Mouse (Mus musculus) limb, embryonic 15.5 days (tissue): Measurements from ENCODE around the gene Cntrl. TPM values are rescaled to one million over a fixed set of nuclear protein-coding genes. Genes with fewer than 3 reads are reported as not detected.

Experiments
- ATAC-seq: fragments of 200-750 bp; cut with Nextera tagmentation; 2 replicates; pipeline ENCODE4 v1.8.0; 2017; ENCODE audit warnings: low read depth, moderate TSS enrichment; ENCODE audit not compliant: insufficient number of reproducible peaks, low FRiP score, low TSS enrichment
- H3K27ac ChIP-seq: fragments of 300-500 bp; sonication (generic); 2 replicates; pipeline ENCODE4 v1.5.1; 2015; ENCODE audit warnings: moderate library complexity, mild to moderate bottlenecking, inconsistent platforms
- H3K27me3 ChIP-seq: fragments of 300-500 bp; sonication (generic); 2 replicates; pipeline ENCODE4 v1.6.1; 2015; ENCODE audit warnings: inconsistent platforms
- H3K36me3 ChIP-seq: fragments of 300-500 bp; sonication (generic); 2 replicates; pipeline ENCODE4 v1.6.1; 2015; ENCODE audit warnings: inconsistent platforms
- H3K4me1 ChIP-seq: fragments of 300-500 bp; sonication (generic); 2 replicates; pipeline ENCODE4 v1.6.1; 2015; ENCODE audit warnings: inconsistent platforms
- H3K4me2 ChIP-seq: fragments of 300-500 bp; sonication (generic); 2 replicates; pipeline ENCODE4 v1.6.1; 2015; ENCODE audit warnings: mild to moderate bottlenecking, inconsistent platforms
- H3K4me3 ChIP-seq: fragments of 300-500 bp; sonication (generic); 2 replicates; pipeline ENCODE4 v1.5.1; 2015; ENCODE audit warnings: mild to moderate bottlenecking, inconsistent platforms
- H3K9ac ChIP-seq: fragments of 300-500 bp; sonication (generic); 2 replicates; pipeline ENCODE4 v1.6.1; 2015; ENCODE audit warnings: inconsistent platforms
- H3K9me3 ChIP-seq: fragments of 300-500 bp; sonication (generic); 2 replicates; pipeline ENCODE4 v1.6.1; 2016; ENCODE audit warnings: inconsistent platforms
- WGBS: fragments of 180-500 bp; shearing (Covaris S2); methylation state at CpG from one replicate; pipeline ENCODE4 v1.1.7; 2015; 5-methylcytosine and 5-hydroxymethylcytosine counted together
- polyA plus RNA-seq: library from polyadenylated mRNA; unstranded; fragments of >200 nt; fragmentation: Nextera tagmentation; extraction: Ambion mirVana; gene quantifications from 2 replicates; pipeline ENCODE4 v1.2.1, GENCODE M21; 2015

Cntrl gene
- polyA plus RNA-seq, 1 experiment from 2014 or later, result 20.3 TPM

DNA sequence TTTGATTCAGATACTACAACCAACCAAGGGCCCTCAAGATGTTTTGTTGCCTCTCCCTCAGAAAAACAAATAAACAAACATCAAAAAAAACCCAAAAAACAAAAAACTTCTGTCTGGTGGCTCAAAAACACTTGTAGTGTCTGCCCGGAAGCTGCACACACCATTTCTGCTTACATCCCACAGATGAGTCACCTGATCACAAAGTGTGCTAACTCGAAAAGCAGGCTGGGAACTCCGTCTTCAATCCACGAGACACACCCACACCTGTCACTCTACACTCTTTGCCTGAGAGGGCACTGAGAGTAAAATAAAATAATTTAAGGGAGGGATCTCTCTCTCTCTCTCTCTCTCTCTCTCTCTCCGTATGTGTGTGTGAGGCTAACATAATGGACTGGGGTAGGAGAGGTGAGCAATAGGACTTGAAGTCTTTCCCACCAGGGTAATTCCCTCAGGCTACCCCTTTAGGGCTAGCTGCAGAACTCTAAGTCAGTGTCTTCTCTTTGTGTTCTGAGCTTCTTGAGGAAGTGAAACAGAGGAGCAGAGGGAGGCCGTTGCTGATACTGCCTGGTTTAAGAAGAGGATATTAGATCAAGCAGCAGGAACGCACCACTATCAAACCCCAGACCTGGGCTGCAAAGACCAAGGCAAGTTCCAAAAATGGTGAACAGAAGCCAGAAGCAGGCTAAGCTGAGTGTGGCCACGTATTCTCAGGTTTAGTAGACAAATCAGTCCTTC is 99.8 kb downstream of the Cntrl start:
- Histone ChIP-seq H3K27me3 (peaks cover 11% of the 10 kb centered on the region; the same call in 1 of the 2 replicates), H3K27ac (no peak overlapping the region), H3K9me3 (no peaks in the 10 kb centered on the region), H3K9ac (no peak overlapping the region), H3K36me3 (no peaks in the 10 kb centered on the region), H3K4me1 (no peaks in the 10 kb centered on the region), H3K4me2 (no peak overlapping the region), H3K4me3 (no peak overlapping the region)
- 63% methylated on average over 8 of the region's 8 CpGs for WGBS
- no peak for ATAC-seq

DNA sequence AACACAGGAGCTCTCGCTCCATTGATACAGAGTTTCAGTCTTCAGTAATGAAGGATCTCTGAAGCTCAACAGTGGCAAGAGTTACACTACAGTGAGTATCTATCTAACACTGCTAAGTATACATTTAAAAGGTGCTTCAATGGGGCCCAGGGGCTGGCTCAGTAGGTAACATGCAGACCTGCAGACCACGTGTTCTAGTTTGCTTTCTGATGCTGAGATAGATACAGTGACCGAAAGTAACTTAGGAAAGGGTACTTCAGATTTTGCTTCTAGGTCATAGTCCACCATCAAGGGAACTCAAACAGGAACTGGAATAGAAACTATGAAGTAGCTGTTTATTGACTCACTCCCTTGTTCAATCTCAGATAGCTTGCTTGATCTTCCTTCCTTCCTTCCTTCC is 102.4 kb downstream of the Cntrl start:
- H3K9me3 ChIP-seq, result no peaks in the 10 kb centered on the region
- no peak for ATAC-seq
- H3K27me3 ChIP-seq, result 0 out of 2 replicates have a peak, but pooled peaks cover 12% of the 10 kb centered on the region
- H3K27ac ChIP-seq, result no peak overlapping the region
- H3K4me1 ChIP-seq, result peaks cover 7% of the 10 kb centered on the region
- H3K4me3 ChIP-seq, result no peak overlapping the region
- H3K9ac ChIP-seq, result no peak overlapping the region
- 69% methylated on average over 3 of the region's 3 CpGs for WGBS
- H3K36me3 ChIP-seq, result no peaks in the 10 kb centered on the region
- no peak overlapping the region for H3K4me2 ChIP-seq

DNA sequence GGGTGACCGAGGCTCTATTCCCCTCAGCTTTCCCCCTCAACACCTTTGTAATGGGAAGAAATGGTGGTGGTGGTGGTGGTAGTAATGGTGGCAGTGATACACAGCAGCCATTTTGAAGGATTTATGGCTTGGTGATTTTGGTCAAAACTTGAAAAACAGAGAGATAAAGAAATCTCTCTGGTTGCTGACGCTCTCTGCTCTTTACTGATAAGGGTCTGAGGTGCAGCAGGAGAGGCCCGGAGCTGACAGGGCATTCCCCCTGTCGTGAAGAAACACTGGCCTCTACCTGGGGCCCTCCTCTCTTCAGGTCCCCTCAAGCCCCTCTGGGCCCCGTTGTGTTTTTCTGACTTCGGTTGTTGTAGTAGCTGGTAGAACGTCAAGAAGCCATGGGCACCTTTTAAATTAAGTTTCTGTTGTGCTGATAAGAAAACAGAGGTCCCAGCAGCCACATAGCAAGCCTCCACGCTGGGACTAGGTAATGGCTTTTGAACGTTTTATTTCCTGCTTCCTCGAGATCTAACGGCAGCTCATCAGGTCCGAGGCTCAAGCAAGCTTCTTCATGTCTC is 104.1 kb downstream of the Cntrl start:
- Histone ChIP-seq H3K36me3 (no peaks in the 10 kb centered on the region), H3K27ac (no peak overlapping the region), H3K9me3 (no peaks in the 10 kb centered on the region), H3K9ac (no peak overlapping the region), H3K4me2 (no peak overlapping the region), H3K27me3 (peaks cover 9% of the 10 kb centered on the region; the same call in 1 of the 2 replicates), H3K4me3 (no peak overlapping the region), H3K4me1 (peaks cover 7% of the 10 kb centered on the region)
- no peak for ATAC-seq
- WGBS, result 72% methylated on average over 12 of the region's 12 CpGs

DNA sequence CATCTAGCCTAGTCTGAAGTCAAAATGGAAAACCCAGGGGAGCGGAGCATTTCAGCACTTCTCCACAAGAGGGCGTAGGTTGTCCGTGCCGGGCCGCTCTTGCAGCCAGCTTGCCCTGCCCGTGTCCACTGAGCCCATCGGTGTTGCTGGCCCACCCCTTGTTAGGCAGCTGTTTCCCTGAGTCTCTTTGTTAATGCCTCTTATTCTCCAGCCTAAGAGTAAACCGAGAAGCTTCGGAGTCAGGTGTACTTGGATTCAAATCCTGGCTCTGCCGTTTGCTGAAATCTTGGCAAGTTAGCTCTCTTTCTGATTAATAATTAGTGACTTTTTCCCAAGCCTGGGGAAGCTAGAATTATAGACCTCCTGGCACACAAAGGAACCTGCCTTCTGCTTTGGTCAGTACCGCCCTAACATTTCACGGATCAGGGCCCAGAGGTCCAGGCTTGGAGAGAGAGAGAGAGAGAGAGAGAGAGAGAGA is 105.6 kb downstream of the Cntrl start:
- peak overlapping the region; percentile 24; the same call in 1 of the 2 replicates for H3K4me2 ChIP-seq

DNA sequence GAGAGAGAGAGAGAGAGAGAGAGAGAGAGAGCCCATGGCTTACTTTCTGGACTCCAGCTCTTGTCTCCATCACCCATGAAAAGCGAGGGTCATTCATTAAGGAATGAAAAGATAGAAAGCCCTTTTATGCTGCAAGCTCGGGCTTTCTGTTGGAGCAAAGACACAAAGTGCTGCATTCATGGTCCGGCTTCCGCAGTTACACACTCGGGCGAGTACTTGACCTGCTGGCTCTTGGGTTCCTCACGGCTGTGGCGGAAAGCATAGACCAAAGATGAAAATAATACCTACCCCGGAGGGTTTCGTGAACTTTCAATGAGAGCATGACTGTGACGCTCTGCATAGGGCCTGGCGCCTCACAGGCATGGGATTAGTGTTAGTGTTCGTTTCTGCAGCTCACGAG is 106.1 kb downstream of the Cntrl start:
- 78% methylated on average over 14 of the region's 14 CpGs for WGBS
- Histone ChIP-seq H3K4me3 (no peak overlapping the region), H3K27ac (no peak overlapping the region), H3K4me1 (peaks cover 7% of the 10 kb centered on the region), H3K9ac (no peak overlapping the region), H3K4me2 (no peak overlapping the region), H3K27me3 (peaks cover 14% of the 10 kb centered on the region; the same call in 1 of the 2 replicates), H3K36me3 (no peaks in the 10 kb centered on the region), H3K9me3 (no peaks in the 10 kb centered on the region)
- ATAC-seq, result no peak

More for the DNA sequence above, 105.6 kb downstream of the Cntrl start:
- Histone ChIP-seq H3K4me3 (0 out of 2 replicates have a peak overlapping the region, but pooled peaks have one; percentile 6), H3K27me3 (peaks cover 11% of the 10 kb centered on the region; the same call in 1 of the 2 replicates), H3K9me3 (no peaks in the 10 kb centered on the region), H3K27ac (no peak overlapping the region), H3K4me1 (peaks cover 7% of the 10 kb centered on the region), H3K36me3 (no peaks in the 10 kb centered on the region), H3K9ac (no peak overlapping the region)
- 8% methylated on average over 12 of the region's 12 CpGs for WGBS
- no peak for ATAC-seq

DNA sequence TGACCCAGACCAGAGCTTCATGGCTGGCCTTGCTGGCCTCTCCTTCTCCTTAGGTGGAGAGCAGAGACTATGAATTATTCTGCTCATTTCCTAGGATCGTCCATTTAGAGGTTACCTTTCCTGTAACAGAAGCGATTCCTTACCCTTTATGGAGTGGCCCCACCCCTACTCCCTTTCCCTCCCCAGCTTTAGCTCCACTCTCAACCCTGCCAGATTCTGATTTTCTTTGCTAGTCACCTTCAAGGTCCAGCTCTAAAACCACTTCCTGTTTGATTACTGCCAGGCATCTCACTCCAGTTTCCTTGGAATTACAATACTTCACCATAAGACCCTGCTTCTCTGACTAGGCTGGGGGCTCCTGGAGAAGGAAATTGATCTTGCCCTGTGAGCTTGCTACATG is 107.4 kb downstream of the Cntrl start:
- Histone ChIP-seq H3K4me2 (no peak overlapping the region), H3K4me3 (no peak overlapping the region), H3K27ac (no peak overlapping the region), H3K27me3 (peaks cover 23% of the 10 kb centered on the region), H3K9me3 (no peaks in the 10 kb centered on the region), H3K36me3 (no peaks in the 10 kb centered on the region), H3K9ac (no peak overlapping the region), H3K4me1 (peaks cover 7% of the 10 kb centered on the region)
- no peak for ATAC-seq
- 57% methylated on average over 2 of the region's 2 CpGs for WGBS

DNA sequence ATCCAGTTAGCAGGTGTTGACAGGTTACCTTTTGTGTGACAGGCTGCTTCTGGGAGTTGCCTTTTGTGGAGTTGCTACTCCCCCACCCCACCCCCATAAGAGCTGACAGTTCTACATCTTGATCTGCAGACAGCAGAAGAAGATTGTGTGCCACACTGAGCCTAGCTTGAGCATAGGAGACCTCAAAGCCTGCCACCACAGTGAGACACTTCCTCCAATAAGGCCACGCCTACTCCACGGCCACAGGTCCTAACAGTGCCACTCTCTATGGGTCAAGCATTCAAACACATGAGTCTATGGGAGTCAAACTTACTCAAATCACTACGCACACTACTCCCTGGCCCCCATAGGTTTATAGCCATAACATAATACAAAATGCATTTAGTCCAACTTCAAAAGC is 109.4 kb downstream of the Cntrl start:
- H3K4me3 ChIP-seq, result no peak overlapping the region
- ATAC-seq, result no peak
- H3K9me3 ChIP-seq, result no peaks in the 10 kb centered on the region
- H3K27ac ChIP-seq, result no peak overlapping the region
- H3K27me3 ChIP-seq, result peaks cover 27% of the 10 kb centered on the region
- 91% methylated on average over 3 of the region's 3 CpGs for WGBS
- H3K36me3 ChIP-seq, result no peaks in the 10 kb centered on the region
- H3K4me2 ChIP-seq, result no peak overlapping the region
- H3K9ac ChIP-seq, result no peak overlapping the region
- peaks cover 11% of the 10 kb centered on the region for H3K4me1 ChIP-seq

DNA sequence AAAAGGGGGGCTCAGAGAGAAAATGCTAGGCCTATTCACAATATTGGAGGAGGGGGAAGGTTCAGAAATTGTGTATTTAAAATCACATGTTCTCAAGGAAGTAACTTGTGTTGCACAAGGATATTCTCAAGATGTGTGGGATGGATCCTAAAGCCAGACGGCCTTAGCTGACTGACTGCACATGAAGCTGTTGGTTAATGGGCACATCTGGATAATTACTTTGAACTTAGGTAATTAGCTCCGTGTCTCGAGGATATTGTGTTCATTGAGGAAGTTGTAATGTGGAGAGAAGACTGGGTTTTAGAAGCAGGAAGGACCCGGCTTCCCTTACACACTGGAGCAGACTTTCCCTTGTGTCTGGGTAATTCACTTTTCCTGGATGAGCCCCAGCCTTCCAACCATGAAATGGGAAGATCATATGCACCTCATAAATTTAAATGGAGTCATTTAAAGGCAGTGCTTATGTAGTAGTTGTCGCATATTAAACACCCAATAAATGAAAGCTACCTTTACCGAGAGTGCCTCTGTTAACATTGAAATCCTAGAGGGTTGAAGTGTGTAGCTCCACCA is 113.6 kb downstream of the Cntrl start:
- no peak for ATAC-seq
- WGBS, result 22% methylated on average over 6 of the region's 6 CpGs

DNA sequence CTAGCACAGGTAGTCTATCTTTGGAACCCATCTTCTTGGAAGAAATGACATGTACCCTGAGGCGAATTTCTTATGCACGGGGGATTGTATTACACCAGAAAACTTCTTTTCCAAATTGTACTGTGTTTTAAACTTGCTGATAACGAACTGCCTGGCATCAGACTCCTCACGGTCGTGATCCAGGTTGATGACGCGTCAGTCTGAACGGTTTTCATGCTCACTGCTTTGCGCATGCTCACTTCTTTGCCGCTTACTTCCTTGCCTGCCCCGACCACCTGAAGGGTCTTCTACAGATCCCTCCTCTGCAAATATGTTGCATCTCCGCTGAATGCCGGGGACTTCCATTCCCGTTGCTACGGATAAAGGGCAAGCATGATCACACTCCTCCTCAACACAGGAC is 115.0 kb downstream of the Cntrl start:
- H3K27me3 ChIP-seq, result peaks cover 47% of the 10 kb centered on the region

More for the DNA sequence above, 113.6 kb downstream of the Cntrl start:
- Histone ChIP-seq H3K27ac (no peak overlapping the region), H3K27me3 (peaks cover 43% of the 10 kb centered on the region), H3K4me3 (no peak overlapping the region), H3K9me3 (no peaks in the 10 kb centered on the region), H3K36me3 (no peaks in the 10 kb centered on the region), H3K4me1 (peaks cover 3% of the 10 kb centered on the region; the same call in 1 of the 2 replicates), H3K4me2 (no peak overlapping the region), H3K9ac (no peak overlapping the region)

DNA sequence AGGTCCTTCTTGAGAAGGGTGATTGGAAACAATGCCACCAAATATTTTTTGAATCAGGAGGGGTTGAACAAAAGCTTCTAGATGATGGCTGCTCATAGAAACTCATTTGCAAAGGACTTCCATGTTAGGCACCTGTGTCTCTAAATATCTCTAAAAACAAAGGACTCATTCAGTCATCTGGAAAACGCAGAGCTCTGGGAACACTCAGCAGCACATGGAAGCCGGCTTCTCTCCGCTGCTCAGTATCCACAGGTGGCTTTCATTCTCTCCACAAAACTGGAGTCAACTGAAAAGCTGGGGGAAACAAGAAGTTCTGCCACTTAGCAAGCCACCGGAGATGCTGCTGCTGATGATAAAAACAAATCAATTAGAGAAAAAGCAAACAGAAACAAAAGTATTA is 118.9 kb downstream of the Cntrl start:
- Histone ChIP-seq H3K4me3 (no peak overlapping the region), H3K27me3 (peaks cover 29% of the 10 kb centered on the region), H3K9ac (no peak overlapping the region), H3K4me1 (peaks cover 17% of the 10 kb centered on the region), H3K36me3 (no peaks in the 10 kb centered on the region), H3K9me3 (no peaks in the 10 kb centered on the region), H3K27ac (no peak overlapping the region), H3K4me2 (no peak overlapping the region)
- ATAC-seq, result no peak
- WGBS, result 28% methylated on average over 4 of the region's 4 CpGs

More for the DNA sequence above, 115.0 kb downstream of the Cntrl start:
- H3K4me3 ChIP-seq, result no peak overlapping the region
- no peak for ATAC-seq
- peaks cover 7% of the 10 kb centered on the region; the same call in 1 of the 2 replicates for H3K4me1 ChIP-seq
- H3K4me2 ChIP-seq, result no peak overlapping the region
- H3K9ac ChIP-seq, result no peak overlapping the region
- 82% methylated on average over 15 of the region's 15 CpGs for WGBS
- H3K36me3 ChIP-seq, result no peaks in the 10 kb centered on the region
- H3K27ac ChIP-seq, result no peak overlapping the region
- H3K9me3 ChIP-seq, result no peaks in the 10 kb centered on the region
